Mouse (Mus musculus): ENCODE measurements around the gene Arr3.

- TF ChIP-seq MYOD1 (IDR thresholded peaks at IDR 0.05; ENCODE audit: control insufficient read depth, insufficient read length, low read depth) (no peak), MAX (IDR thresholded peaks at IDR 0.05) (no peak), CTCF (IDR thresholded peaks at IDR 0.05; ENCODE audit: control insufficient read depth, insufficient read depth, insufficient read length) (no peak), USF1 (IDR thresholded peaks at IDR 0.05; ENCODE audit: low read depth) (no peak), CEBPB (IDR thresholded peaks at IDR 0.05; ENCODE audit: low read depth) (no peak), FOSL1 (IDR thresholded peaks at IDR 0.05; ENCODE audit: insufficient read depth, low read length, poor library complexity, severe bottlenecking) (no peak), MYOG (IDR thresholded peaks at IDR 0.05; ENCODE audit: control insufficient read depth, extremely low read depth, insufficient read length) (no peak)
Measured at GRCm38 (mm10) chrX:100599755-100600154, 5.5 kb upstream of the Arr3 start.
